Mouse (Mus musculus): Measurements from ENCODE around the gene Tmcc1. TPM values are rescaled to one million over a fixed set of nuclear protein-coding genes. Genes with fewer than 3 reads are reported as not detected.
"Not testable (repeated sequence)": the region's sequence is repeated elsewhere in the genome, so short reads cannot be mapped to it uniquely, and the experiment has no call there.

Tmcc1 gene
- total RNA-seq, 2 experiments from 2014 or later: 70.3 to 80.1 TPM

DNA sequence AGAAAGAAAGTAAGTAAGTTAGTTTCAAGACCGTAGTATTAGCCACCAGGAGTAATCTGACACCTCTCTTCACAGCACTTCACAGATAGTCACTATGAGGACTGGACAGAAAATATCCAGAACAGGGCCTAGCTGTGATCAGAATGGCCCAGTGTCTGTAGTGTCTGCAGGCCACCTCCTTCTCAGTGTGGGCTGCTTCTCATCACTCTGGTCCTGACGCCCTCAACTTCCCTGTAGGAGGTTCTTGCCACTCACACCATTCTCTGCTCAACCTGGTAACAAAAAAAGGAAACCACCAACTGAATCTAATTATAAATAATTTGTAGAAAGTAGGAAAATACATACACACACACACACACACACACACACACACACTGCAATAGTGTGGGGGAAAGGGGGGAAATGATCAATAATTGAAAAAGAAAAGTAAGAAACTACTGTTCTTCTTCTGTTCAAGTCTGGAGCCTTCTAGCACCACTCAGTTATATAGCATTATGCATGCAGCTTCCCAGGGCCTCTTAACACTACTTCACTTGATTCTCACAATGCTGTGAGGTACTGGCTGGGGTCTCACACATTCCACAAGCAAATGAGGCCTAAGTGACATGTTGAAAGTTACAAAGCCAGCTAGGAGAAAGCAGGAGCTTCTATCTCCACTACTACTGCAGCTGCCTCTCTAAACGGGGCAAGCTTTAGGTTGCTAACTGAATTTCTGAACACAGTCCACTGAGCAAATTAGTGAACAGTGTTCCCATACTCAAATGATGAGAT is 38.2 kb downstream of the Tmcc1 start:
- DNase-seq (ENCODE audit: low spot score in 2 of 2): peak in 1 of 2 experiments; percentile 35
- intact Hi-C loops (cut with DNase I): no loop called here

GRCm38 (mm10) chr6:116147386-116147785 is 45.9 kb downstream of the Tmcc1 start:
- no peak for DNase-seq (ENCODE audit: low spot score in 2 of 2)
- intact Hi-C loops (cut with DNase I): no loop called here

GRCm38 (mm10) chr6:116141696-116142095 is 51.6 kb downstream of the Tmcc1 start:
- DNase-seq (ENCODE audit: low spot score in 2 of 2): no peak
- intact Hi-C loops (cut with DNase I): no loop called here

GRCm38 (mm10) chr6:116140782-116141181 is 52.5 kb downstream of the Tmcc1 start:
- intact Hi-C loops (cut with DNase I): no loop called here
- no peak for DNase-seq (ENCODE audit: low spot score in 2 of 2)

DNA sequence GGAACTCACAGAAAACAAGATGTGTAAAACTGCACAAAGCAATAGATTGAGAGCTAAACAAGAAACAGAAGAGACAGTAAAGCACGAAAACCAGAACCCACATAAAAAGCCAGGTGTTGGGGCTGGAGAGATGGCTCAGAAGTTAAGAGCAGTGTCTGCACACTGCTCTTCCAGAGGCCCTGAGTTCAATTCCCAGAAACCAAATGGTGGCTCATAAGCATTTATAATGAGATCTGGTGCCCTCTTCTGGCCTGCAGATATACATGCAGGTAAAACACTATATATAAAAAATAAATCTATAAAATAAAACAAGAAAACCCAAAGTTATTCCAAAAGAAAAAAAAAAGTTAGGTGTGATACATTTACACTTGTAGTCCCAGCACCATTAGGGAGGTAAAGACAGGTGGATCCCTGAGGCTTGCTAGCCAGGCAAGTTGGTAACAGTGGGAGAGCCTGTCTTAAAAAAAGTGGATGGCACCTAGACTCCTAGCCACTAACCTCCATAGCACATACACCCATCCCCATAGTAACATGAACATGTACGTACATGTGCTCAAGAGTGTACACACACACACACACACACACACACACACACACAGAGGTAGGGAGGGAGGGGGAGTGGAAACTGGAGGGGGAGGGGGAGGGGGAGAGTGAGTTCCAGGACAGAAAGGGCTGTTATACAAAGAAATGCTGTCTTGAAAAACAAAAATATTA is 54.0 kb downstream of the Tmcc1 start:
- no peak for DNase-seq (ENCODE audit: low spot score in 2 of 2)
- intact Hi-C loops (cut with DNase I): loop anchor here (5.0 kb wide), 2 partner anchors 53 to 237 kb away; partner anchors contain the start of gene Tmcc1

DNA sequence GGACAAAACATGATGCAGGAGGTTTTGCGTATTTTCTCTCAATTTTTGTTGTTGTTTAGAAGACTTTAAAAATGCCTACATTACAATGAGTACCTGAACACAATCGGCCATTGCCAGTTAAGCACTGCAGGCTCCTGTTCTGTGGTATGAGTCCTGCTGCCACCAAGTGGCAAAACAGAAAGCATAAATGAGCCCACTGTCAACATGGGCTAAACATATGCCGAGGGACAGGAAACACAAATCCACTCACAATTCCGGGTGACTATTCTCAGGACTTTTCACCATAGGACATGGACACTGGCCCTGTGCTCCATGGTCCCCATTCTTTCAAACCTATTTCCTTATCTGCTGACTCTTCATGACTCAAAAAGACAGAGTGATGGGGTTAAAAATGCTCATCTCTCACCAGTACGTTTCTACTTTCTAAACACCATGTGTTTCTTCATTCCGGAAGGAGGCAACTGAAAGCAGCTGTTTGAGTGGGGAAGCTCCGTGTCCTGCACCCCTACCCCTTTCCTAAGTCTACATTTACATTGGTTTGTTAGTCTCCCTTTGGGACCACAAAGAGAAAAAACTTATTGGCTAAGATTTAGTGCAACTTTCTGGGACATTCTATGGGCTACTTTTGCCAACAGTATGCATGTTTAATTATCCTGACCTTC is 57.2 kb downstream of the Tmcc1 start:
- intact Hi-C loops (cut with DNase I): loop anchor here (5.0 kb wide), 2 partner anchors 56 to 234 kb away; partner anchors contain the start of gene Tmcc1
- DNase-seq (ENCODE audit: low spot score in 2 of 2): peak; percentile 45 to 55

GRCm38 (mm10) chr6:116133756-116134155 is 59.5 kb downstream of the Tmcc1 start:
- intact Hi-C loops (cut with DNase I): no loop called here

GRCm38 (mm10) chr6:116131771-116132170 is 61.5 kb downstream of the Tmcc1 start:
- no peak for DNase-seq (ENCODE audit: low spot score in 2 of 2)
- intact Hi-C loops (cut with DNase I): no loop called here

More at GRCm38 (mm10) chr6:116133756-116134155, 59.5 kb downstream of the Tmcc1 start:
- no peak for DNase-seq (ENCODE audit: low spot score in 2 of 2)

DNA sequence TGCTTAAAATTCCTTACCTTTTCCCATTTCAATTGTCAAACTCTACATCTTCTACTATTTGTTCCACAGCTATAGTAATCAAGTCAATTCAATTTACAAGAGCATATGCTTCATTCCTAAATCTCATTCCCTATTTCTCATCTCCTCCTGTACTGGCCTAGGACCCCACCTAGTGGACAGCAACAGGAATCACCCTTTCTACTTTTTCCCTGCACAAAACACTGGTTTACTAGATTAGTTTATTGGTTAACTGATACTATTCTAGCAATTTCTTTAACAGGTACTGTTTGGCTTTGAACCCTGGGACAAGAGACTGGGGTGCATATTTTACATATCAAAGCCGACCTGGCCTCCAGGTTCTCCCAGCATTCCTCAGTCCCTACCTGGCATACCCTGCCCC is 64.6 kb downstream of the Tmcc1 start:
- peak in 1 of 2 experiments; percentile 31 for DNase-seq (ENCODE audit: low spot score in 2 of 2)

DNA sequence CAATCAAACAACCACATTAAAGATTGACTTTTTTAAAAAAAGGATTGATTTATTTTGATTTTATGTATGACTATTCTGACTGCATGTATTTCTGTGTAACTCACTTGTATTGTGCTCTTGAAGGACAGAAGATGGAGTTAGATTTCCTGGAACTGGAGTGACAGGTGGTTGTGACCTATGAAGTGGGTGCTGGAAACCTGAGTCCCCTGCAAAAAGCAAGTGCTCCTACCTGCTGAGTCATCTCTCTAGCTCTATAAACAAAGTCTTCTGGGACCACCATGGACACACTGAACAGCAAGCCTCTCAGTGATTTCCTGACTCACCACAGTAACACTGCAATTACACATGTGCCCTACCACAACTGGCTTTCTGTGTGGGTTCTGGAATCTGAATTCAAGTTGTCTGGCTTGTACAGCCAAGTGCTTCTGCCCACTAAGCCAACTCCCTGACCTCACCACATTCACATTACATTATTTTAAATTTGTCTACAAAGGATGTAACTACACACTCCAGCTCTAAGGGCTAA is 65.3 kb downstream of the Tmcc1 start:
- DNase-seq (ENCODE audit: low spot score in 2 of 2): no peak
- intact Hi-C loops (cut with DNase I): loop anchor here (1.0 to 10.0 kb wide), 2 partner anchors 118 to 283 kb away; no protein-coding TSS in a partner anchor

More for the DNA sequence above, 64.6 kb downstream of the Tmcc1 start:
- intact Hi-C loops (cut with DNase I): loop anchor here (1.0 to 10.0 kb wide), 2 partner anchors 118 to 284 kb away; no protein-coding TSS in a partner anchor

- intact Hi-C loops (cut with DNase I): loop anchor here (10.0 kb wide), 1 partner anchor 282 kb away; no protein-coding TSS in a partner anchor
- DNase-seq (ENCODE audit: low spot score in 2 of 2): no peak
Observed at GRCm38 (mm10) chr6:116126577-116126976, 66.7 kb downstream of the Tmcc1 start.

- no peak for DNase-seq (ENCODE audit: low spot score in 2 of 2)
- intact Hi-C loops (cut with DNase I): loop anchor here (10.0 kb wide), 1 partner anchor 278 kb away; no protein-coding TSS in a partner anchor
Observed at GRCm38 (mm10) chr6:116122881-116123280, 70.4 kb downstream of the Tmcc1 start.

DNA sequence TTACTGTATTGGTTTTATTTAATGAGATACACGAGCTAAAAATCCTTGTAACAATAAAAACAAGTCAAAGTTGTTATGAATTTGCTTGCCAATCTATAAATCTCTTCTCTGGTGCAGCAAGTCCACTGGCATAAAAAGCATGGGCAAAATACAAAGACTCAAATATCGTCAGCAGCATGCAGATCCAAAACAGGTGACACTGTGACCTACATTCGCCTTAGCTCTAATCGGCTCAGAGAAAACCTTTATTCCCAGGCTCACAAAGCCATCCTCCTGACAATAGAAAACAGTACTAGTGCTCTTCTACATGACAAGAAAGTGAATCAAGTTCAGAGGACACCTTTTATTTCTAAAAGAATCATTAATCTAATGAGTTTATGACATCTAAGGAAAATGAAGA is 73.6 kb downstream of the Tmcc1 start:
- intact Hi-C loops (cut with DNase I): loop anchor here (10.0 kb wide), 1 partner anchor 275 kb away; no protein-coding TSS in a partner anchor
- DNase-seq (ENCODE audit: low spot score in 2 of 2): no peak

DNA sequence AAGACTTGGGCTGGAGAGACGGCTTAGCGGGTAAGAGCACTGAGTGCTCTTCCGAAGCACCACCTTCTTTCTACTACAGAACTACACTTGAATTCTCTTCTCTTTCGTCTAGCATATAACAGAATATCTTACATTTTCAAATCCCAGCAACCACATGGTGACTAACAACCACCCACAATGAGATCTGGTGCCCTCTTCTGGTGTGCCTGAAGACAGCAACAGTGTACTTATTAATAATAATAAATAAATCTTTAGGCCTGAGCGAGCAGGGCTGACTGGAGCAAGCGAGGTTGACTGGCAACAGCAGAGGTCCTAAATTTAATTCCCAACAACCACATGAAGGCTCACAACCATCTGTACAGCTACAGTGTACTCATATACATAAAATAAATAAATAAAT is 76.7 kb downstream of the Tmcc1 start:
- DNase-seq (ENCODE audit: low spot score in 2 of 2); intact Hi-C loops (cut with DNase I): not testable (repeated sequence)

DNA sequence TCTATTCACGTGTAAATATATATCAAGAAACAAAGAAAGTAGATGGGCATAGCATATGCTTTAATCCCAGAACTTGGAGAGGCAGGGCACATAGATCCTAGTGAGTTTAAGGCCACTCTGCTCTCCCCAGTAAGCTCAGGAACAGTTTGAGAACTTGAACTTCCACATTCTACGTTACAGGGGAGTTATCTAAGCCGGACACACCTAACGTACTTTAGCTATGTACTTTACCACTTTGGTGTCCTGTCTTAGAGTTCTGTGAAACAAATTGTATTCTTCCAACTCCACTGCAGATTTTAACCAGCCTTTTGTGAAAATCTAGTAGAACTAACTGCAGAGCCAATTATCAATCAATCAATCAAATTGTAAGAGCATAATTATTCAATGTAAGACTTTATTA is 82.7 kb downstream of the Tmcc1 start:
- DNase-seq (ENCODE audit: low spot score in 2 of 2): no peak
- intact Hi-C loops (cut with DNase I): no loop called here

DNA sequence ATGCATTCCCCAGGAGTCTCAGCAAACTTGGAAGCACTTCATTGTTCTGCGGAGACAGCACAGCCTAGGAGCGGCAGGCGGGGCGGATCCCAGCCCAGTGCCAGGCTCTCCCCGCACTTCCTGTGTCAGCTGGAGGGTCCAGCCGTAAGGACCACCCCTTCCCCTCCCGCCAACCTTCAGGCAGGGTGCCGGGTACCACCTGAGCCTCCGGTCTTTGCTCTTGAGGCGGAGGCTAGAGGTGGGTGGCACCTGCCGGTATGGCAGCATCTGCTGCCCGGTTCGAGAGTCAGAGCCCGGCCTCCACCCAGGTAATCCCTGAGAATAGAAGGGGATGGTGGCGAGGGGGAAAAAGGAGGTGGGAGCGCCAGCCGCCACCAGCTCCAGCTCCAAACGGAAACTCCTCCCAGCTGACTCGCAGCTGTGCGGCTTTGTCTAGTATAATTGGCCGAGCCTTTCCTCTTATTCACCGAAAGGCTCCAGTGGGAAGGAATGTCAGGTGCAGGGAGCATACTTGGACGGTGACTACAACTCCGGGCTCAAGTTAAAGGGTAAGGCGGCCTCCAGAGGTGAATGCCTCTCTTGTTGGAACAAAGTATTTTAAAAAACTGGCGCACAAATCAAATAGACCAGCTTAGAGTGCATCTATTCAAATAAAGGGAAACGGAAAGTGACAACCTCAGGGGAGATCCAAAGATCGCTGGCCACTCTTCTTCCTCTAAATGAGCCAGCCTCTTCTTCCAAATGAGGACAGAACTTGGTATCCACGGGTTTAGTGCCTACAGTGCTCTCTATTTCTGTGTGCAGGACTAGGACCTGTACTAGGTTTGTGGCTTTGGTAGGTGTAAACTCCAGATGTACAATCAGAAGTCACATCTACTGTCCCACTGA is 85.6 kb downstream of the Tmcc1 start:
- intact Hi-C loops (cut with DNase I): no loop called here
- DNase-seq (ENCODE audit: low spot score in 2 of 2): peak; percentile 17 to 29

- intact Hi-C loops (cut with DNase I): no loop called here
- DNase-seq (ENCODE audit: low spot score in 2 of 2): no peak
Observed at GRCm38 (mm10) chr6:116106967-116107470, 86.3 kb downstream of the Tmcc1 start.

- intact Hi-C loops (cut with DNase I): no loop called here
- DNase-seq (ENCODE audit: low spot score in 2 of 2): no peak
Observed at GRCm38 (mm10) chr6:116097579-116097978, 95.7 kb downstream of the Tmcc1 start.

Measured in left cerebral cortex, postnatal 25 days (tissue).